Mouse (Mus musculus) cerebellum, adult 2 months (tissue): ENCODE measurements at regions not wholly inside any gene's neighbourhood (a gene's known extent, or its start where the extent isn't known, plus 50 kb on each side); places are given as distances from the start of the nearest gene placed in this dataset.

Experiments used
- CTCF ChIP-seq: fragments of 200-500 bp; IDR thresholded peaks from 2 replicates; pipeline ENCODE4 v1.5.1; 2011; ENCODE audit warnings: low read depth, mild to moderate bottlenecking, control low read depth, low read length, moderate library complexity, borderline replicate concordance; ENCODE audit not compliant: insufficient read depth
- POLR2A ChIP-seq: fragments of 200-500 bp; IDR thresholded peaks from 2 replicates; pipeline ENCODE4 v1.6.1; 2011; ENCODE audit warnings: low read length, control low read depth, borderline replicate concordance; ENCODE audit not compliant: insufficient read depth

GRCm38 (mm10) chr9:13910091-13910490, 82.6 kb downstream of the Fam76b start:
- TF ChIP-seq CTCF (no peak), POLR2A (no peak)
